Comparison of ENCODE assay signal across 11 mouse cellular contexts in the genomic region with DNA sequence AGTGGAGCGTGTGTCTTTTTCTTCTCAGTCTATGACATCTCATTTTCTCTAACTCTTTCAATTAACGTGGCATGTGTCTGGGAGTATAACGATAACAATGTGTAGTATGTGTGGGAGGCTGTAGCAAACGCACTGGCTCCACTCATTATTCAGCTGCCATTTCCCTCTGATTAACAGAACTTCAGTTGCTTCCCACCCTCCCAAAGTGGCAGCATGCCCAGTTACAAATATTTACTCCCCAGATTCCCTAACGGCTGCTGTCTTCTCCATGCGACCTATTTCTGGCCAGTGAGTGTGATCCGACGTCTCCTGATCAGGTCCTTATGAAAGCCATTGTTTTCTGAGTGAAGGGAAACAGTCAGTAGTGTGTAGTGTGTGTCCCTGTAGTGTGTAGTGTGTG.
DNase-seq lines count a peak whose midpoint lies in the region; ATAC-seq lines count a peak whose summit lies in the region.
"Had no signal": no experiment of that assay in that cellular context is flagged by ENCODE, and none has a peak within 500 bp of the region (broad histone marks: within the 10 kb centered on the region; RNA-seq: fewer than 3 reads in every experiment).

No protein-coding gene starts in this region.

- no peak overlapping the region for H3K4me2 ChIP-seq in forebrain, embryonic 15.5 days (replicated peaks)
- no peak overlapping the region for H3K4me2 ChIP-seq in forebrain, embryonic 12.5 days
- no peak overlapping the region for H3K4me2 ChIP-seq in kidney, embryonic 15.5 days
- no peak overlapping the region for H3K4me2 ChIP-seq in kidney, embryonic 14.5 days (replicated peaks; ENCODE audit: low read depth, low read length)

- H3K9me3 ChIP-seq in forebrain, embryonic 15.5 days = no peaks in the 10 kb centered on the region
- H3K9me3 ChIP-seq in forebrain, embryonic 12.5 days = no peaks in the 10 kb centered on the region
- H3K9me3 ChIP-seq in kidney, embryonic 15.5 days (replicated peaks) = no peaks in the 10 kb centered on the region
- H3K9me3 ChIP-seq in kidney, embryonic 14.5 days (ENCODE audit: control insufficient read depth, low read length) = no peaks in the 10 kb centered on the region
- H3K9me3 ChIP-seq: G1E had no signal

- no peaks in the 10 kb centered on the region for H3K36me3 ChIP-seq in forebrain, embryonic 15.5 days
- no peaks in the 10 kb centered on the region for H3K36me3 ChIP-seq in forebrain, embryonic 12.5 days (replicated peaks)
- H3K36me3 ChIP-seq in kidney, embryonic 15.5 days = no peaks in the 10 kb centered on the region
- H3K36me3 ChIP-seq in kidney, embryonic 14.5 days (ENCODE audit: control insufficient read depth, insufficient read depth, low read length) = no peaks in the 10 kb centered on the region
- H3K36me3 ChIP-seq: G1E had no signal

- 39% methylated on average over 8 of the region's 8 CpGs for WGBS in forebrain, embryonic 15.5 days
- WGBS in forebrain, embryonic 12.5 days = 80% methylated on average over 8 of the region's 8 CpGs
- 46% methylated on average over 8 of the region's 8 CpGs for WGBS in kidney, embryonic 15.5 days
- WGBS in kidney, embryonic 14.5 days = 66% methylated on average over 8 of the region's 8 CpGs

- DNase-seq in adipocyte (ENCODE audit: low spot score) = peak; percentile 21
- peak; percentile 89 for DNase-seq in lung, postnatal 10 days
- no peak for DNase-seq in adrenal gland, adult 18-20 months (ENCODE audit: low spot score in 2 of 2)
- DNase-seq in urinary bladder, postnatal 36 days (ENCODE audit: low spot score in 2 of 2) = no peak
- DNase-seq: thymus, adult 2 months had no signal

- no peak overlapping the region for H3K9ac ChIP-seq in forebrain, embryonic 15.5 days (replicated peaks)
- no peak overlapping the region for H3K9ac ChIP-seq in forebrain, embryonic 12.5 days
- H3K9ac ChIP-seq in kidney, embryonic 15.5 days = no peak overlapping the region
- no peak overlapping the region for H3K9ac ChIP-seq in kidney, embryonic 14.5 days (ENCODE audit: low read depth, low read length)

- peak; percentile 45; the same call in 1 of the 2 replicates for ATAC-seq in forebrain, embryonic 15.5 days (replicated peaks)
- ATAC-seq in forebrain, embryonic 12.5 days (ENCODE audit: low FRiP score) = no peak
- ATAC-seq in kidney, embryonic 15.5 days (replicated peaks; ENCODE audit: low FRiP score) = no peak
- no peak for ATAC-seq in kidney, embryonic 14.5 days (ENCODE audit: low FRiP score, low TSS enrichment)
- ATAC-seq: midbrain, embryonic 16.5 days had no signal

- peaks cover 23% of the 10 kb centered on the region for H3K4me1 ChIP-seq in forebrain, embryonic 15.5 days
- H3K4me1 ChIP-seq in forebrain, embryonic 12.5 days = no peaks in the 10 kb centered on the region
- H3K4me1 ChIP-seq in kidney, embryonic 15.5 days = peaks cover 22% of the 10 kb centered on the region
- no peaks in the 10 kb centered on the region for H3K4me1 ChIP-seq in kidney, embryonic 14.5 days (ENCODE audit: control insufficient read depth, insufficient read depth, low read length)

- H3K27ac ChIP-seq in forebrain, embryonic 15.5 days (replicated peaks) = no peak overlapping the region
- H3K27ac ChIP-seq in forebrain, embryonic 12.5 days = no peak overlapping the region
- H3K27ac ChIP-seq in kidney, embryonic 15.5 days = peak overlapping the region; percentile 49
- H3K27ac ChIP-seq in kidney, embryonic 14.5 days (ENCODE audit: low read depth, low read length) = no peak overlapping the region

- H3K4me3 ChIP-seq in forebrain, embryonic 15.5 days = no peak overlapping the region
- H3K4me3 ChIP-seq in forebrain, embryonic 12.5 days (replicated peaks) = no peak overlapping the region
- no peak overlapping the region for H3K4me3 ChIP-seq in kidney, embryonic 15.5 days (replicated peaks)
- no peak overlapping the region for H3K4me3 ChIP-seq in kidney, embryonic 14.5 days (ENCODE audit: low read length)

- no peaks in the 10 kb centered on the region for H3K27me3 ChIP-seq in forebrain, embryonic 15.5 days
- H3K27me3 ChIP-seq in forebrain, embryonic 12.5 days = no peaks in the 10 kb centered on the region; the same call in 1 of the 2 replicates
- H3K27me3 ChIP-seq in kidney, embryonic 15.5 days = no peaks in the 10 kb centered on the region
- H3K27me3 ChIP-seq in kidney, embryonic 14.5 days (ENCODE audit: control insufficient read depth, insufficient read depth, low read length) = no peaks in the 10 kb centered on the region

Comparison
In these comparisons a context has a peak if more than half of its experiments do, and no peak if none do; other contexts are left out.
1. DNase-seq: peak in adipocyte (single experiment) and lung, postnatal 10 days (single experiment); none in adrenal gland, adult 18-20 months (0 of 2) and urinary bladder, postnatal 36 days (0 of 2).